ENCODE assay signal across 8 mouse cellular contexts in the genomic region with DNA sequence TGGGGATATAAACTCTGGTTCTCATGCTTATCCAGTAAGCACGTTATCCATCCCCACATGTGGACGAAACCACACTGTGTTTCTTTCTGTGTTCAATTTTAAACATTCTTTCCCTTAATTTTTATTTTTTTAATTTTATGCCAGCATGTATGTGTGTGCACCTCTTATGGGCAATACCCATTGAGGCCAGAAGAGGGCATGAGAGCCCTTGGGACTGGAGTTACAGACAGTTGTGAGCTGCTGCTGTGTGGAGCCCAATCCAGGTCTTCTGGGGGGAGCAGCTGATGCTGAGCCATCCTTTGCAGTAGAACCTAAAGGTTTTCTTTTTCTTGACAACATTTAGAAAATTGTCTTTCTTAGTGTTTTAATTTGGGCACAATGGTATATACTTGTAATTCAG. TPM values are rescaled to one million over a fixed set of nuclear protein-coding genes. Genes with fewer than 3 reads are reported as not detected.
DNase-seq lines count a peak whose midpoint lies in the region; TF ChIP-seq lines count a peak whose summit lies in the region.

No protein-coding gene starts in this region.

- H3K4me1 ChIP-seq in thymus, adult 2 months (replicated peaks; ENCODE audit: control insufficient read depth, insufficient read depth, low read length) = no peaks in the 10 kb centered on the region

- 90% methylated on average over 2 of the region's 2 CpGs for WGBS in thymus, adult 2 months

- no peak overlapping the region for H3K4me3 ChIP-seq in gastrocnemius, adult 2 months
- H3K4me3 ChIP-seq in thymus, adult 2 months (ENCODE audit: control insufficient read depth, insufficient read depth, low read length) = no peak overlapping the region

- no peak overlapping the region for H3K27ac ChIP-seq in gastrocnemius, adult 2 months
- H3K27ac ChIP-seq in thymus, adult 2 months (ENCODE audit: control insufficient read depth, insufficient read depth, low read length) = no peak overlapping the region

- TF ChIP-seq POLR2A in thymus, adult 2 months (IDR thresholded peaks at IDR 0.05; ENCODE audit: control insufficient read depth, extremely low read depth, insufficient read depth, low read length, poor library complexity) = no peak

- H3K27me3 ChIP-seq in thymus, adult 2 months (ENCODE audit: control insufficient read depth, insufficient read depth, low read length) = no peaks in the 10 kb centered on the region

- H3K36me3 ChIP-seq in thymus, adult 2 months (ENCODE audit: control insufficient read depth, insufficient read depth, low read length) = no peaks in the 10 kb centered on the region

- TF ChIP-seq CTCF in gastrocnemius, adult 2 months (IDR thresholded peaks at IDR 0.05) = peak; percentile 61
- no peak for TF ChIP-seq CTCF in thymus, adult 2 months (IDR thresholded peaks at IDR 0.05; ENCODE audit: borderline replicate concordance, control insufficient read depth, extremely low read depth, insufficient read depth, low read length, poor library complexity)

- DNase-seq in gastrocnemius, adult 2 months = no peak
- DNase-seq in gastrocnemius, postnatal 14 days = no peak
- peak; percentile 24 for DNase-seq in thymus, adult 2 months
- no peak for DNase-seq in thymus, adult 18-20 months
- peak; percentile 37 for DNase-seq in forelimb bud, embryonic 11.5 days (ENCODE audit: low read depth, low spot score)
- DNase-seq in thymus, postnatal 14 days = peak; percentile 43
- no peak for DNase-seq in spleen, adult 12 weeks (ENCODE audit: low spot score)
- no peak for DNase-seq in right cerebral cortex, postnatal 25 days

- intact Hi-C loops in gastrocnemius, adult 2 months (cut with DNase I) = loop anchor here (5.0 kb wide), 2 partner anchors 73 to 247 kb away; no protein-coding TSS in a partner anchor
- intact Hi-C loops in gastrocnemius, postnatal 14 days (cut with DNase I; ENCODE audit: low total_unique reads) = loop anchor here (5.0 kb wide), 3 partner anchors 78 to 567 kb away; no protein-coding TSS in a partner anchor

RNA-seq across cellular contexts. Expression of a gene that starts 52.8 kb away (rescaled TPM):
- total RNA-seq in gastrocnemius, adult 2 months (2021) = 10 to 100 TPM in 1 of 2 experiments, 1 to 10 TPM in 1; 5.9 to 17.6 TPM
- 10 to 100 TPM; 25.7 to 34.3 TPM for total RNA-seq in gastrocnemius, postnatal 14 days (2021)
- polyA plus RNA-seq in thymus, adult 2 months (2012; rRNA removed) = 3.6 and 4.6 TPM in 2 replicates

Comparison
In these comparisons a context has a peak if more than half of its experiments do, and no peak if none do; other contexts are left out.
1. DNase-seq: peak in thymus, adult 2 months (single experiment), forelimb bud, embryonic 11.5 days (single experiment) and thymus, postnatal 14 days (single experiment); none in gastrocnemius, adult 2 months (single experiment), gastrocnemius, postnatal 14 days (single experiment), thymus, adult 18-20 months (0 of 2), spleen, adult 12 weeks (single experiment) and right cerebral cortex, postnatal 25 days (single experiment).